Mouse (Mus musculus) cerebellum, postnatal 36 days (tissue): ENCODE data around the gene Lrrc10b.

Experiments used
- DNase-seq, 2 experiments: peaks; one replicate each; pipeline ENCODE4 v3.0.0; 2021 to 2022; ENCODE audit warnings: mixed read lengths in 2 of 2

Lrrc10b gene

DNA sequence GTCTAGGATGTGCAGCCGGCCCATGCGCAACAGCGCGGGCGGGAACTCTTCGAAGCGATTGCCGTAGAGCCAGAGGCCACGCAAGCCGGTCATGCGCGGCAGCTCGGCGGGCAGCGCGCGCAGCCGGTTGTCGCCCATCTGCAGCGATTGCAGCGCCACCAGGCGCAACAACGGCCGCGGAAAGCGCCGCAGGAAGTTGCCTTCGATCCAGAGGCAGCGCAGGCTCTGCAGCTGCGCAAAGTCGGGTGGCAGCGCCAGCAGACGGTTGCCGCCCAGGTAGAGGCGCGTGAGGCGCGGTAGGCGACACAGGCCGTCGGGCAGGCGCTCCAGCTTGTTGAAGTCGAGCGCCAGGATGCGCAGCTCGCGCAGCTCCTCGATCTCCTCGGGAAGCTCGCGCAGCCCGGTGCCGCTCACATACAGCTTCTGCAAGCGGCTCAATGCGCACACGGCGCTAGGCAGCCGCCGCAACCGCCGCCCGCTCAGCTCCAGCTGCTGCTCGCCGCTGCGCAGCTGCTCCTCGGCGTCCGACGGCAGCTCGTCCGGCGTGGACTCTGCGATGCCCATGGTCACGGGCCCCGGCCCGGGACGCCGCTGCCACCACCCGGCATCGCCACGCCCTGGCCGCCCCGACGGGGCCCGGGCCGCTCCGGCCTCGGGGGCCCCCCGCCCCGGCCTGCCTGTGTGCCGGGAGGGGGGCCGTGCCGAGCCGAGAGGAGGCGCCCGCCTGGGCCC is at the start of gene Lrrc10b:
Lrrc10b (minus strand) TSS at position 722 of the 732 bp plus-strand sequence.
- no peak for DNase-seq

- DNase-seq: peak; percentile 21 to 34
Measured at GRCm38 (mm10) chr19:10502571-10502970, 45.3 kb upstream of the Lrrc10b start.

DNA sequence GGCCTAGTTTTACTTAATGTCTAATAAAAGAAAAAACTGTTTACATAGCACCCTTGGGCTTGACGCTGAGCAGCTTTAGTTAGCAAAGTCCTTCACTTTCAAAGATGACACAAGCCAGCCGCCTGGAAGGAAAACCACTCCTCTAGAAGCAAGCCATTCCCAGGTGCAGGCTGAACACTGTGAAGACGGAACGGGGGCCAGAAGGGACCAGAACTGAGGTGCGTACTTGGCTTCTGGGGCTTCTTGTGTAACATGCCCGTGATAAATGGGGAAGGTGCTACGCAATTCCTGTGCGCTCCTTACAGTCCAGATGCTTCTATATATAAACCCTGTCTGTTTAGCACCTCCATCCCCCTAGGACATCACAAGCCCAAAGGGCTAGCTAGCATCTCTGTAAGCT is 43.3 kb upstream of the Lrrc10b start:
- no peak for DNase-seq

DNA sequence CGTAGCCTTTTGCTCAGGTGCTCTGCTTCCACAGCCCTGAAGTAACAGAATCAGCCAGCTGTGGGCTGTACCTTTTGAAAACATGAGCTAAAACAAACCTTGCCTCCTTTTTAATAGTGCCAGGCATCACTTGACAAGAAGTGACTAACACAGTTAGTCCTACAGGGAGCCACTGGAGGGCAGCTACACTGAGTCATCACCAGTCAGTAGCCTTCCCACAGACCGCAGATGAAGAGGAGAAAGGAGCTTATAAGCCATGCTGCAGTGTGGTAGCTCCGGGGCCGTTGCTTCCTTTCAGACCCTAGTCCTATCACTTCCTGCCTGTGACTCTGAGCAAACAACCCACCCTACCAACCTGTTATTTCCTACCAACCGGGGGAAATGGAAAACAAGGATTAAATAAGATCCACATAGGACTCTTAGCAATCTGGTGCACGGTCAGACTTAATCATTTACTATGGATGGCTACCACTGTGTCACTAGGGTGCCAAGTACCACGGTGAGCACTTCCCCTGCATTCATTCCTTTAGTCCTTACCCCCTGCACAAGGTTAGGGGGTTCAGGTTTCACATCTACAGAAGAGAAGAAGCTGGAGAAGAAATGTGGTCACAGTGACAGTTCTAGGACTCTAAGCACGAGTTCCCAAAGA is 40.4 kb upstream of the Lrrc10b start:
- no peak for DNase-seq

GRCm38 (mm10) chr19:10496976-10497375 is 39.7 kb upstream of the Lrrc10b start:
- DNase-seq: no peak

GRCm38 (mm10) chr19:10495670-10496069 is 38.4 kb upstream of the Lrrc10b start:
- no peak for DNase-seq

DNA sequence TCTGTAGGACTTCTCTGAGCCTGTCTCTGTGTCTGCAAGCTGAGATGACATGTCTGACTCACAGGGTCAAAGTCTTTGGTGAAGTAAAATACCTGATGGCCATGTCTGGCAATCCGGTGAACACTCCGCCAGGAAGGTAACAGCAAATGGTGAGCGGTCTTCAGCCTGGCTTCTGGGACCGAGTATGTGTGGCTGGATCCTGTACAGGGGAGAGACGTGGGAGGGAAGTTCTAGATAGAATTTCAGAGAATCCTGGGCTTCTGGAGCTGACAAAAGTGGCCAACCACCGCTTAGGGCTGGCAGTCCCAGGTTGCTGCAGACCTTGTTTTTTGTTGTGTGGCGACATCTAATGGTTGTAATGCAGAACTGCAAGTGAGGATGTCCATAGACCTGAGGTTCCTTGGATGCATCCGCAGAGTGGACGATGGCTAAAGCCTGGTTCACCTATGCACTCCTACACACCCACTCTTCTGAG is 29.0 kb upstream of the Lrrc10b start:
- DNase-seq: peak; percentile 41 to 69

GRCm38 (mm10) chr19:10482703-10483102 is 25.4 kb upstream of the Lrrc10b start, which contains the start of gene Ppp1r32:
Ppp1r32 (minus strand) TSS chr19:10482928.
- no peak for DNase-seq

- DNase-seq: no peak
Measured at GRCm38 (mm10) chr19:10479541-10479940, 22.3 kb upstream of the Lrrc10b start.

DNA sequence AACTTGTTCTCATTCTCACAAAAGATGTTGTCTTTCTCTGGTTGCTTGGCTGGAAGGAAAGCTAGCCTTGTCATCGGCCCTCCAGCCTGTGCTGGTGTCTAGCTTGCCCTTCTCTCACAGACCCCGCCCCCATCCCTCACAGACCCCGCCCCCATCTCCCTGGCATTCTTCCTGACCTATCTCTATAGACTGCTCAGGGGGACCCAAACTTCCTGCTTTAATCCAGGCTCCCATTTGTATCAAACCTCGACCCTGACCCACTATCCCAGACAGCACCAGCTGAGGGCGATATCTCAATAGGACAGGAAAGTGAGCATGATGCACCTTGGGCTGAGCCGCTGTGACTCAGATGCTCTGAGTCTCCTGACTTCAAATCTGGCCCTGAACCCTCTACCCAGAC is 16.5 kb upstream of the Lrrc10b start:
- DNase-seq: no peak

GRCm38 (mm10) chr19:10472958-10473357 is 15.7 kb upstream of the Lrrc10b start:
- no peak for DNase-seq

- DNase-seq: no peak
Measured at GRCm38 (mm10) chr19:10469171-10469658, 11.9 kb upstream of the Lrrc10b start.

DNA sequence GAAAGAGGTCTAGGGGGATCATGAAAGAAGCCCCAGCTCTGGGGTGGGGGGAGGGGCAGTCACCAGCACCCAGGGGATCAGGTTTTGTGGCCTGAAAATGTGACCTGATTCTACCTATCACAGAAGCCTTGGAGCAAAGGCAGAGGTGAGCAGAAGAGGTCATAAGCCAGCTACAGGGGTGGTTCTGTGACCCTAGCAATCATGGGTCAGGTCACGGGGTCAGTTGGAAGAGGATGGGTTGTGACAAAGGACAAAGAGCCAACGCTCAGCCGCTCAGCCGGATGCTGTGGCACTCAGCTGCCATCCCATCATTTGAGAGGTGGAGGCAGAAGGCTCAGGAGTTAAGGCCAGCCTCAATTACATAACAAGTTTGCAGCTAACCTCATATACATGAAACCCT is 7.2 kb upstream of the Lrrc10b start:
- DNase-seq: no peak

- no peak for DNase-seq
Measured at GRCm38 (mm10) chr19:10461584-10461983, 4.3 kb upstream of the Lrrc10b start.

DNA sequence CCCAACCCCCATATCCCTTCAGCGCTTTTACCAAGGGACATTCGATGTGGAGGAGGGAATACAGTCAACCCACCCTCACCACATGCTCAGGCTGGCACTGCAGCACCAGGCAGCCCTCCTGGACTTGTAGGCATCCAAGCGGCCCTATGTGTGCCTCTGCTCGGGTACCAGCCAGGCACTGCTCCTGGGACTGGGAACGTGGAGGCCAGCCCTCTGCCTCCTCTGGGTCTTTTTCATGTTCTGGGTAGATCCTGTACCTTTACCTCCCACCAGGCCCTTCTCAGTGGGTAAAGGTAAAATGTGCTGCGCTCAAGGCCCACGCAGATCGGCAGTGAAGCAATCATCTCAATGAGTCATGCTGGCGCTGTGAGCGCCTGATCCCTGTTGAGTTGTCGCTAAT is 2.6 kb upstream of the Lrrc10b start:
- no peak for DNase-seq

DNA sequence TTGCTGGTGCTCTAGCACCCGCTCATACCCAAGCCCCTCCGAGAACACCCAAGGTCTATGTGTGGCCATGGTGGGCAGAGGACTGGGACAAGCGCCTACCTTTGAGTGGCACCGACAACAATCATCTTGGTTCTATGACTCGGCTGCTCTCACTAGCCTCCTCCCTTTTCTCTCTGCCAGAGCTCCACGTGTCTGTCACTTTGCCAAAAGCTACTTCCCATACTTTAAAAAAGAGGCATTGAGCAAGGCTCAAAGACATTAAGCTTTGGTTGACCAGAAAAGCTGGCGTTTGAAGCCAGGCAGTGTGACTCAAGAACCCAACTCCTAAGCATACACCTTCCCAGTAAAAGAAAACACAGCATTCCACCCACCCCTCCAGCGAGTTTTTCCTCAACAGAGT is 823 bp upstream of the Lrrc10b start:
- no peak for DNase-seq

DNA sequence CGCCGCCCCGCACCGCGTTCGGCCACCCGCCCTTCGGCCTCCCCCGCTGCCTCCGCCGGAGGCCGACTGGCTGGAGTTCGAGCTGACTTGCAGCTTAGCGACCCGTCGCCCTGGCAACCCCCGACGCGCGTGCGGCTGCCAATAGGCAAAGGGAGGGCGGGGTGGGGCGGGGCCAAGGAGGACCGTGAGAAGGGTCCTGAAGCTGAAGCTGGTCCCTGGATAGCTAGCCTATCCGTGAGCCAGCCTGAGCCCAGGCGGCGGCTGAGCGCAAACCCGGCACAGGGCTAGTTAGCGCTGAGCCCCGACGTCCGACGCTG is 169 bp upstream of the Lrrc10b start:
- DNase-seq: no peak

GRCm38 (mm10) chr19:10455437-10455806 is 1.9 kb downstream of the Lrrc10b start:
- no peak for DNase-seq

- DNase-seq: no peak
Measured at GRCm38 (mm10) chr19:10454718-10455436, 2.4 kb downstream of the Lrrc10b start.

DNA sequence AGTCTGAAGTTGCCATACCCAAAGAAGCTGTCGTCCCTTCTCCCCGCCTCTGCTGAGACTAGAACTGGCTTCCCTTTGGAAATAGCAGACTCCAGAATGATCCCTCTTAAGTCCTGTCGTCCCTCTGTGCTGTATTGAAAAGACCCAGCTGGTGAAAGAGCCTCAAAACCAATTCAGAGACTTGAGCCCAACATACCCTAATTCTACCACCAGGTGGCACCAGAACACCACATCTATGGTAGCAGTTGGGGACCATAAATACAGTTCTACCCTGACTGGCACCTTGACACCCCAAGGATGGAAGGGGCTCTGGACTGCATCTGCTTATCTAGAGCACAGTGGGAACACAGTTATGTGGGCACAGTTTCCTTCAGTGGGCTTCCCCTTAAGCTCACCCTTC is 7.6 kb downstream of the Lrrc10b start:
- peak; percentile 67 to 76 for DNase-seq

DNA sequence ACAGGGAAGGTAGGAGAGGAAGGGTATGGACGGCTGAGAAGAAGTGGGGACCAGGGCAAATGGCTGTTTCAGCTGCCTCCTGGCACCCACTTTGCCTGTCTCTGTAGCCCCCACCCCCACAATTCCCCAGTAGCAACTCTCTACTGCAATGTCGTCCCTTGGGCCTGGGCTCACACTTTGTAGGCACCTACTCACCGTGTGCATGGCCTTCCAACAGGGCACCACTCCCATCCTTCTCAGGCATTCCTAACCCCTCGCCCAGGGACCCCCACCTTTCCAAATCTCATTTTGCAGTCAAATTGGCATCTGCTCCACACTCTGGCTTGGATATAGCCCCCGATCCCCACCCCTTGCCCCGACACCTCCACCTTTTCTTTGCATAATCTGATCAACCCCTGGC is 8.1 kb downstream of the Lrrc10b start:
- no peak for DNase-seq

- no peak for DNase-seq
Measured at GRCm38 (mm10) chr19:10448275-10448674, 9.0 kb downstream of the Lrrc10b start.

DNA sequence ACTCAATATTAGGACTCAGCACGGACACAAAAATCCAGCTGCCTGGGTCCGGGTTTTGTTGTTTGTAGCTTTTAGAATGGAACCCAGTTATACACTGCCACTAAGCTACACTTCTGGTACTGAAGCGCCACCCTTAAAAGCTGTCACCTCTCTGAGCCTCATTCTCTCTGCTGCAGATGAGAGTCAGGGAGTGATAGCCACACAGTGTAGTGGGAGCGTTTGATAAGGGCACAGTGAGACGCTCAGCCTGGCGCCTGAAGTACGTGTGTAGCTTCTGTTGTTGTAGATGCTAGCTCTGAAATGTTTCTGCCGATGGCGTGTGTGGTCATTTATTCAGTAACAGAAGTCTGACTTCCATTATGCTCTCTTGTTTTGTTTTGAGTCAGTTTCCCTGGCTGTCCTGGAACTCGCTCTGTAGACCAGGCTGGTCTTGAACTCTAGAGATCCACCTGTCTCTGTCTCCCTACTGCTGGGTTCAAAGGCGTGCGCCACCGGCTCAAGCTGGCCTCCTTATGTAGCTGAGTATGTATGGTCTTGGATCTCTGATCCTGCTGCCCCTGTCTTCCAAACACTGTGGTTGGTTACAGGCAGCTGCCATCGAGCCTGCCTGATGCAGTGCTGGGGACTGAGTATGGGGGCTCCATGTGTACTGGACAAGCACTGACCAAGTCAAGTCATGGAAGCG is 12.4 kb downstream of the Lrrc10b start:
- DNase-seq: no peak
